Mouse (Mus musculus): ENCODE measurements at regions not wholly inside any gene's neighbourhood (a gene's known extent, or its start where the extent isn't known, plus 50 kb on each side); places are given as distances from the start of the nearest gene placed in this dataset.

GRCm38 (mm10) chr9:84178705-84179104 is 253.8 kb downstream of the Bckdhb start:
- ATAC-seq (ENCODE audit: low FRiP score, low TSS enrichment), result peak; percentile 85
- peak overlapping the region; percentile 61; the same call in 1 of the 2 replicates for H3K27ac ChIP-seq (ENCODE audit: low read length)
- WGBS, result 60% methylated on average over 5 of the region's 5 CpGs

GRCm38 (mm10) chr9:84179238-84179637 is 254.3 kb downstream of the Bckdhb start:
- ATAC-seq (ENCODE audit: low FRiP score, low TSS enrichment), result no peak
- no peaks in the 10 kb centered on the region for H3K9me3 ChIP-seq (ENCODE audit: low read length)
- H3K27ac ChIP-seq (ENCODE audit: low read length), result peak overlapping the region; percentile 61
- no peaks in the 10 kb centered on the region for H3K36me3 ChIP-seq (ENCODE audit: insufficient read depth, low read length)
- no peak overlapping the region for H3K4me3 ChIP-seq (ENCODE audit: low read length)
- no peaks in the 10 kb centered on the region for H3K27me3 ChIP-seq (ENCODE audit: insufficient read depth, low read length)
- no peaks in the 10 kb centered on the region for H3K4me1 ChIP-seq (ENCODE audit: insufficient read depth, low read length)
- whole genome bisulfite sequencing, result 68% methylated on average over 4 of the region's 4 CpGs
- no peak overlapping the region for H3K4me2 ChIP-seq (replicated peaks; ENCODE audit: low read depth, low read length)
- H3K9ac ChIP-seq (replicated peaks; ENCODE audit: low read length), result no peak overlapping the region

More at GRCm38 (mm10) chr9:84178705-84179104, 253.8 kb downstream of the Bckdhb start:
- Histone ChIP-seq H3K9me3 (ENCODE audit: low read length) (no peaks in the 10 kb centered on the region), H3K4me3 (ENCODE audit: low read length) (no peak overlapping the region), H3K4me1 (ENCODE audit: insufficient read depth, low read length) (no peaks in the 10 kb centered on the region), H3K36me3 (ENCODE audit: insufficient read depth, low read length) (no peaks in the 10 kb centered on the region), H3K27me3 (ENCODE audit: insufficient read depth, low read length) (no peaks in the 10 kb centered on the region), H3K4me2 (replicated peaks; ENCODE audit: low read depth, low read length) (no peak overlapping the region), H3K9ac (replicated peaks; ENCODE audit: low read length) (no peak overlapping the region)

GRCm38 (mm10) chr9:84183637-84184374 is 258.9 kb downstream of the Bckdhb start:
- Histone ChIP-seq H3K27ac (ENCODE audit: low read length) (no peak overlapping the region), H3K4me3 (ENCODE audit: low read length) (no peak overlapping the region), H3K9me3 (ENCODE audit: low read length) (no peaks in the 10 kb centered on the region), H3K9ac (replicated peaks; ENCODE audit: low read length) (no peak overlapping the region), H3K4me2 (replicated peaks; ENCODE audit: low read depth, low read length) (no peak overlapping the region), H3K36me3 (ENCODE audit: insufficient read depth, low read length) (no peaks in the 10 kb centered on the region), H3K27me3 (ENCODE audit: insufficient read depth, low read length) (no peaks in the 10 kb centered on the region), H3K4me1 (ENCODE audit: insufficient read depth, low read length) (no peaks in the 10 kb centered on the region)
- 55% methylated on average over 6 of the region's 6 CpGs for WGBS
- no peak for ATAC-seq (ENCODE audit: low FRiP score, low TSS enrichment)

GRCm38 (mm10) chr9:84187531-84187930 is 262.6 kb downstream of the Bckdhb start:
- Histone ChIP-seq H3K4me2 (replicated peaks; ENCODE audit: low read depth, low read length) (no peak overlapping the region), H3K27ac (ENCODE audit: low read length) (no peak overlapping the region), H3K36me3 (ENCODE audit: insufficient read depth, low read length) (no peaks in the 10 kb centered on the region), H3K4me3 (ENCODE audit: low read length) (no peak overlapping the region), H3K4me1 (ENCODE audit: insufficient read depth, low read length) (no peaks in the 10 kb centered on the region), H3K27me3 (ENCODE audit: insufficient read depth, low read length) (no peaks in the 10 kb centered on the region), H3K9me3 (ENCODE audit: low read length) (no peaks in the 10 kb centered on the region), H3K9ac (replicated peaks; ENCODE audit: low read length) (no peak overlapping the region)
- 70% methylated on average over 3 of the region's 3 CpGs for WGBS
- no peak for ATAC-seq (ENCODE audit: low FRiP score, low TSS enrichment)

DNA sequence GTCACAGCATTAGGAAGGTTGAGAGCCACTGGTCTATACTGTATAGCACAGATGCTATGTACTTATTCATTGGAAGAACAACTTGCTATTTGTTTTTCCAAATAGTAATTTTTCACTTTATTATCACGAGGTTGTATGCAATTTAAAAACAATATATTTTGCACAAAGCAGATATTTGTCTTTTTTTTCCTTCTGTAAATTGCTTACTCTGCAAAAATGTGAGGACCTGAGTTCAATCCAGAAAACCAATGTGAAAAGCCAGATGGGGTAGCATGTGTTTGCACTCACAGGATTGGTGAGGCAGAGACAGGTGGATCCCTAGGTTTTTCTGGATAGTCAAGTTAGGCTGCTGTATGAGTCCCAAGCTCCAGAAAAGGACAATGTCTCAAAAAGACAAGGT is 268.5 kb downstream of the Bckdhb start:
- H3K9ac ChIP-seq (replicated peaks; ENCODE audit: low read length), result no peak overlapping the region
- no peaks in the 10 kb centered on the region for H3K9me3 ChIP-seq (ENCODE audit: low read length)
- no peak overlapping the region for H3K4me3 ChIP-seq (ENCODE audit: low read length)
- H3K27me3 ChIP-seq (ENCODE audit: insufficient read depth, low read length), result no peaks in the 10 kb centered on the region
- no peak for ATAC-seq (ENCODE audit: low FRiP score, low TSS enrichment)
- 83% methylated on average over 1 of the region's 1 CpGs for WGBS
- no peak overlapping the region for H3K27ac ChIP-seq (ENCODE audit: low read length)
- H3K4me1 ChIP-seq (ENCODE audit: insufficient read depth, low read length), result no peaks in the 10 kb centered on the region
- no peaks in the 10 kb centered on the region for H3K36me3 ChIP-seq (ENCODE audit: insufficient read depth, low read length)
- H3K4me2 ChIP-seq (replicated peaks; ENCODE audit: low read depth, low read length), result no peak overlapping the region

GRCm38 (mm10) chr9:84194716-84195115 is 269.8 kb downstream of the Bckdhb start:
- H3K27ac ChIP-seq (ENCODE audit: low read length), result no peak overlapping the region
- H3K36me3 ChIP-seq (ENCODE audit: insufficient read depth, low read length), result no peaks in the 10 kb centered on the region
- H3K9me3 ChIP-seq (ENCODE audit: low read length), result no peaks in the 10 kb centered on the region
- WGBS, result 88% methylated on average over 4 of the region's 4 CpGs
- H3K4me2 ChIP-seq (replicated peaks; ENCODE audit: low read depth, low read length), result no peak overlapping the region
- H3K27me3 ChIP-seq (ENCODE audit: insufficient read depth, low read length), result no peaks in the 10 kb centered on the region
- H3K9ac ChIP-seq (replicated peaks; ENCODE audit: low read length), result no peak overlapping the region
- ATAC-seq (ENCODE audit: low FRiP score, low TSS enrichment), result no peak
- H3K4me1 ChIP-seq (ENCODE audit: insufficient read depth, low read length), result no peaks in the 10 kb centered on the region
- H3K4me3 ChIP-seq (ENCODE audit: low read length), result no peak overlapping the region

GRCm38 (mm10) chr9:84195338-84195737 is 270.4 kb downstream of the Bckdhb start:
- no peaks in the 10 kb centered on the region for H3K4me1 ChIP-seq (ENCODE audit: insufficient read depth, low read length)
- H3K27me3 ChIP-seq (ENCODE audit: insufficient read depth, low read length), result no peaks in the 10 kb centered on the region
- 72% methylated on average over 4 of the region's 4 CpGs for WGBS
- ATAC-seq (ENCODE audit: low FRiP score, low TSS enrichment), result no peak
- H3K4me3 ChIP-seq (ENCODE audit: low read length), result no peak overlapping the region
- no peak overlapping the region for H3K27ac ChIP-seq (ENCODE audit: low read length)
- no peak overlapping the region for H3K9ac ChIP-seq (replicated peaks; ENCODE audit: low read length)
- no peaks in the 10 kb centered on the region for H3K36me3 ChIP-seq (ENCODE audit: insufficient read depth, low read length)
- no peak overlapping the region for H3K4me2 ChIP-seq (replicated peaks; ENCODE audit: low read depth, low read length)
- H3K9me3 ChIP-seq (ENCODE audit: low read length), result no peaks in the 10 kb centered on the region

GRCm38 (mm10) chr9:84200208-84200607 is 275.3 kb downstream of the Bckdhb start:
- no peak for ATAC-seq (ENCODE audit: low FRiP score, low TSS enrichment)
- WGBS, result 86% methylated on average over 3 of the region's 3 CpGs
- H3K27ac ChIP-seq (ENCODE audit: low read length), result no peak overlapping the region
- H3K4me2 ChIP-seq (replicated peaks; ENCODE audit: low read depth, low read length), result no peak overlapping the region
- no peak overlapping the region for H3K9ac ChIP-seq (replicated peaks; ENCODE audit: low read length)
- no peaks in the 10 kb centered on the region for H3K36me3 ChIP-seq (ENCODE audit: insufficient read depth, low read length)
- H3K4me3 ChIP-seq (ENCODE audit: low read length), result no peak overlapping the region
- H3K9me3 ChIP-seq (ENCODE audit: low read length), result no peaks in the 10 kb centered on the region
- H3K27me3 ChIP-seq (ENCODE audit: insufficient read depth, low read length), result no peaks in the 10 kb centered on the region
- H3K4me1 ChIP-seq (ENCODE audit: insufficient read depth, low read length), result no peaks in the 10 kb centered on the region

GRCm38 (mm10) chr9:84204056-84204455 is 279.1 kb downstream of the Bckdhb start:
- 79% methylated on average over 3 of the region's 3 CpGs for WGBS
- Histone ChIP-seq H3K27ac (ENCODE audit: low read length) (no peak overlapping the region), H3K9me3 (ENCODE audit: low read length) (no peaks in the 10 kb centered on the region), H3K4me1 (ENCODE audit: insufficient read depth, low read length) (no peaks in the 10 kb centered on the region), H3K27me3 (ENCODE audit: insufficient read depth, low read length) (no peaks in the 10 kb centered on the region), H3K4me2 (replicated peaks; ENCODE audit: low read depth, low read length) (no peak overlapping the region), H3K9ac (replicated peaks; ENCODE audit: low read length) (no peak overlapping the region), H3K4me3 (ENCODE audit: low read length) (no peak overlapping the region), H3K36me3 (ENCODE audit: insufficient read depth, low read length) (no peaks in the 10 kb centered on the region)
- ATAC-seq (ENCODE audit: low FRiP score, low TSS enrichment), result no peak

DNA sequence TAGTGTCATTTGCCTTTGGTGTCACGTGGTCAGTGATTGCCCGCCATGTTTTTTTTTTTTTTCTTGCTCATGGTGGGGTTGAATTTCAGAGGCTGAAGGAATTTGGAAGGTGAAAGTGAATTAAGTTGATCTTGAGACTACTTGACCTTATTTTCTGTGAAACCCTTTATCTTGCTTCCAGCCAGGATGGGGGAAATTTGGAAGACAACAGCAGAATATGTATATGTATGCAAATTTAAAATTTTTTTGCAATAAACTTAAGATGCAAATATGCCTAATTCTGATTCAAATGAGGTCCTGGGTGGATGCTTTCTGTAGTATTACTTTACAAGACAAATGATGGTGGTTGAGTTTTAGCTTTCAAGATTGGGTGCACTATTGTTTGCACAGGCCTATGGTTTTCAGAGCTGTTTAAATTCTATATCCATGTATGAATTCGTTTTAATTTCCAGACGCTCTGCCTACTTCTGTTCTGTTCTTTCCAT is 315.6 kb downstream of the Bckdhb start:
- Histone ChIP-seq H3K9me3 (ENCODE audit: low read length) (no peaks in the 10 kb centered on the region), H3K4me3 (ENCODE audit: low read length) (no peak overlapping the region), H3K27ac (ENCODE audit: low read length) (no peak overlapping the region), H3K27me3 (ENCODE audit: insufficient read depth, low read length) (no peaks in the 10 kb centered on the region), H3K9ac (replicated peaks; ENCODE audit: low read length) (no peak overlapping the region), H3K36me3 (ENCODE audit: insufficient read depth, low read length) (no peaks in the 10 kb centered on the region), H3K4me2 (replicated peaks; ENCODE audit: low read depth, low read length) (no peak overlapping the region), H3K4me1 (ENCODE audit: insufficient read depth, low read length) (no peaks in the 10 kb centered on the region)
- WGBS, result 77% methylated on average over 4 of the region's 4 CpGs
- no peak for ATAC-seq (ENCODE audit: low FRiP score, low TSS enrichment)
